Mouse (Mus musculus) liver, embryonic 16.5 days (tissue): ENCODE results near the gene Elmo1. TPM values are rescaled to one million over a fixed set of nuclear protein-coding genes. Genes with fewer than 3 reads are reported as not detected.

Source experiments
- ATAC-seq: fragments of 200-750 bp; cut with Nextera tagmentation; 2 replicates; pipeline ENCODE4 v1.8.0; 2017; ENCODE audit warnings: low read depth, mild to moderate bottlenecking, moderate number of reproducible peaks, moderate library complexity
- H3K27ac ChIP-seq: fragments of 300-500 bp; sonication (generic); 2 replicates; pipeline ENCODE4 v1.5.1; 2014; ENCODE audit warnings: mild to moderate bottlenecking, low read length
- H3K27me3 ChIP-seq: fragments of 300-500 bp; sonication (generic); 2 replicates; pipeline ENCODE4 v1.6.1; 2014; ENCODE audit warnings: low read depth, low read length, mixed read lengths; ENCODE audit not compliant: control insufficient read depth, insufficient read depth
- H3K36me3 ChIP-seq: fragments of 300-500 bp; sonication (generic); 2 replicates; pipeline ENCODE4 v1.6.1; 2014; ENCODE audit warnings: mild to moderate bottlenecking; ENCODE audit not compliant: control insufficient read depth, insufficient read depth
- H3K4me1 ChIP-seq: fragments of 300-500 bp; sonication (generic); 2 replicates; pipeline ENCODE4 v1.6.1; 2014; ENCODE audit warnings: low read depth, low read length, mixed read lengths; ENCODE audit not compliant: control insufficient read depth
- H3K4me2 ChIP-seq: fragments of 300-500 bp; sonication (generic); 2 replicates; pipeline ENCODE4 v1.6.1; 2014; ENCODE audit warnings: low read depth, low read length, mixed read lengths
- H3K4me3 ChIP-seq: fragments of 300-500 bp; sonication (generic); 2 replicates; pipeline ENCODE4 v1.5.1; 2014; ENCODE audit warnings: low read depth, mild to moderate bottlenecking, low read length
- H3K9ac ChIP-seq: fragments of 300-500 bp; sonication (generic); 2 replicates; pipeline ENCODE4 v1.6.1; 2014; ENCODE audit warnings: low read depth, low read length
- H3K9me3 ChIP-seq: fragments of 300-500 bp; sonication (generic); replicated peaks from 2 replicates; pipeline ENCODE4 v1.6.1; 2016; ENCODE audit warnings: low read length; ENCODE audit not compliant: control insufficient read depth
- WGBS: fragments of 180-500 bp; shearing (Covaris S2); extraction: QIAGEN DNeasy Blood & Tissue Kit; methylation state at CpG from one replicate; pipeline ENCODE4 v1.1.7; 2014; ENCODE audit not compliant: insufficient replicate concordance; 5-methylcytosine and 5-hydroxymethylcytosine counted together
- polyA plus RNA-seq: library from polyadenylated mRNA; unstranded; fragments of >200 nt; fragmentation: Nextera tagmentation; extraction: Ambion mirVana; gene quantifications from 2 replicates; pipeline ENCODE4 v1.2.1, GENCODE M21; 2015

Gene Elmo1
- polyA plus RNA-seq, 1 experiment from 2014 or later, result 5.8 TPM

DNA sequence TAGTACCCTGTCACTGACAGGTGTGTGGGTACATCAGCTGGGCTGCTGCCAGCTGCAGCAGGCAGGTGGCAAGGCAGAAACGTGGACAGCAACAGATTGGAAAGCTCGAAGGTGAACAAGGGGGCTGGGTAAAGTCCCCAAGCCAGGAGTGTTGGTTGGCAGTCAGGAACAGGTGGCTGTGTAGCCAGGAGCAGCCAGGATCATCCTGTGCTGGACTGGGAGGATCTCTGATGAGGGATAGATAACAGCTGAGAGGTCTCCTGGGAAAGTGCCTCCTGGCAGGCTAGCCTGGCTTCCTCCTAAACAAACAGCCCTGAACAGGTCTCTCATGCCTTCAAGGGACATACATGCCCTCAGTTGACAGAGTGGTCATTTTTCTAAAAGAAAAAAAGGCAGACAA lies 110.2 kb downstream of the Elmo1 start:
- H3K4me1 ChIP-seq, result no peaks in the 10 kb centered on the region
- H3K4me3 ChIP-seq, result no peak overlapping the region
- H3K27me3 ChIP-seq, result no peaks in the 10 kb centered on the region
- H3K27ac ChIP-seq, result no peak overlapping the region
- no peak overlapping the region for H3K9ac ChIP-seq
- 37% methylated on average over 2 of the region's 2 CpGs for WGBS
- no peaks in the 10 kb centered on the region for H3K36me3 ChIP-seq
- no peak for ATAC-seq
- no peak overlapping the region for H3K4me2 ChIP-seq
- no peaks in the 10 kb centered on the region for H3K9me3 ChIP-seq

DNA sequence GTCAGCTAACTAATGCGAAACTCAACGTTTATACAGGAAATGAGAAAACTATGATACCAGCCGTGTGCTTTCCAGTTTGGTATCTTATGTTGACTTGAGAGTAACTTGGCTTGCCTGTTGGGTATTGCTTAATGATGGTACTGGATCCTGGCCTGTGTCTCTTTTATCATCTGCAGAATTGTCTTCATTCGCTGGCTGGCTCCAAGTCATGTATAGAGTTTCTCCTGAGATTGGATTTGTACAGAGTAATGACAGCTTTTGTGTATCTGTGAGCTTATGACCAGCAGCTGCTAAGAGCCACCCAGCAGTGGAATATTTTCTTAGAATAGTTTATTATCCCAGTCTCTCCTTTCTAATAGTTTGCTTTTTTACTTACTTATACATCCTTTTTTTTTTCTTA lies 112.2 kb downstream of the Elmo1 start:
- Histone ChIP-seq H3K4me1 (no peaks in the 10 kb centered on the region), H3K4me3 (no peak overlapping the region), H3K27me3 (no peaks in the 10 kb centered on the region), H3K9me3 (no peaks in the 10 kb centered on the region), H3K9ac (no peak overlapping the region), H3K27ac (no peak overlapping the region), H3K4me2 (no peak overlapping the region), H3K36me3 (no peaks in the 10 kb centered on the region)
- WGBS, result 64% methylated on average over 4 of the region's 4 CpGs
- ATAC-seq, result no peak

DNA sequence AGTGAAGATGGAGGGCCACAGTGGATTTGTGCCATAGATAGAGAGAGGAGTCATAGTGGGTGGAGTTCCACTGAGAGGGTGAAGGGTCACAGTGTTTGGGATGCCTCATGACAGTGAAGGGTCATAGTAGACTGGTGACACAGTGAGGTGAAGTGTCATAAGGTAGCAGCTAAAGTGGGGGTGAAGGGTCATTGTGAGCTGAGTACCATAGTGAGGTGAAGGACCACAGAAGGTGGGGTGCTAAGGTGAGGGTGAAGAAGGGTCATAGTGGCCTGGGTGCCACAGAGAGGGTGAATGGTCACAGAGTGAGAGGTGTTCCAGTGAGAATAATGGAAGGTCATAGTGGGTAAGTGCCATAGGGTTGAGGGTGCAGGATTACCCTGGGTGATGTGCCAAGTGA lies 113.8 kb downstream of the Elmo1 start:
- ATAC-seq, result no peak
- Histone ChIP-seq H3K4me1 (no peaks in the 10 kb centered on the region), H3K9me3 (no peaks in the 10 kb centered on the region), H3K4me3 (no peak overlapping the region), H3K27ac (no peak overlapping the region), H3K4me2 (no peak overlapping the region), H3K36me3 (no peaks in the 10 kb centered on the region), H3K9ac (no peak overlapping the region), H3K27me3 (no peaks in the 10 kb centered on the region)

- 71% methylated on average over 12 of the region's 12 CpGs for WGBS
- Histone ChIP-seq H3K36me3 (no peaks in the 10 kb centered on the region), H3K9ac (no peak overlapping the region), H3K27me3 (no peaks in the 10 kb centered on the region), H3K27ac (no peak overlapping the region), H3K4me2 (no peak overlapping the region), H3K4me1 (no peaks in the 10 kb centered on the region), H3K4me3 (no peak overlapping the region), H3K9me3 (no peaks in the 10 kb centered on the region)
- ATAC-seq, result no peak
Measured at GRCm38 (mm10) chr13:20205007-20205745, 114.8 kb downstream of the Elmo1 start.

DNA sequence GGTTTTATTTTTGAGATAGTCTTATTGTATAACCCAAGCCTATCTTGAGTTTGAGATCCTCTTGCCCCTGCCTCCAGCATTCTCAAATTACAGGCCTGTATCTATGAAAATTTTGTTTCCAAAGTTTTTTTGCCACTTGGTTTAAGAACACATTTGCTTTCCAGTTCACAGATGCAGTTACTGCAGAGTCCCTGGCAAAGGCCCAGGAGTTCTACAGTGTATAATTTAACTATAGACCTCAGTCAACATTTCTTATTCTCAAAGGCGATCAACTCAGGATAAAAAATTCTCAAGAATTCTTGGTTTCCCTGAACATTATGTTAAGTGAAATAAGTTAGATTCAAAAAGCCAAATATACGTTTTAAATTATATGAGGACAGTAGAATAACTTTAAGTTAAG lies 115.3 kb downstream of the Elmo1 start:
- H3K4me1 ChIP-seq, result no peaks in the 10 kb centered on the region
- ATAC-seq, result no peak
- no peaks in the 10 kb centered on the region for H3K27me3 ChIP-seq
- no peak overlapping the region for H3K27ac ChIP-seq
- H3K36me3 ChIP-seq, result no peaks in the 10 kb centered on the region
- no peaks in the 10 kb centered on the region for H3K9me3 ChIP-seq
- no peak overlapping the region for H3K9ac ChIP-seq
- WGBS, result 64% methylated on average over 2 of the region's 2 CpGs
- no peak overlapping the region for H3K4me3 ChIP-seq
- no peak overlapping the region for H3K4me2 ChIP-seq

DNA sequence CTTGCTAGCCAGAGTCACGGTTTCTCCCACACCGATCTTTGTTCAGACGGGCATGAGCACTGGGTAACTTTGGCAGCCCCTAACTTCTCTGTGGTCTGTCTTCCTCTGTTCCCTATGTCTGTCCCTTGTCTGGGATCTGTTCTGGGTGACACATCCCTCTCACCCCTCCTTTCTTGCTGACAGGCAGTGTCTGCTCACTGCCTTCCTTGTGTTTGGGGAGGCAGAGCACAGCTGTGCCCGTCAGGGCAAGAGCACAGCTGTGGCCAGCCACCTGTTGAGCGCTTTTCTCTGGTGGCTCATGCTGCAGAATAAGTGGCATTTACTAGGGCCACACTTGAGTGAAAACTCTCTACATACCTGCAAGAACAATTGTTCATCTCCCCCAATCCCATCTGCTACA lies 116.7 kb downstream of the Elmo1 start:
- no peaks in the 10 kb centered on the region for H3K9me3 ChIP-seq
- H3K27me3 ChIP-seq, result no peaks in the 10 kb centered on the region
- no peaks in the 10 kb centered on the region for H3K4me1 ChIP-seq
- ATAC-seq, result 0 out of 2 replicates have a peak, but pooled peaks have one; percentile 7
- H3K27ac ChIP-seq, result no peak overlapping the region
- H3K9ac ChIP-seq, result no peak overlapping the region
- no peak overlapping the region for H3K4me2 ChIP-seq
- WGBS, result 60% methylated on average over 5 of the region's 5 CpGs
- no peaks in the 10 kb centered on the region for H3K36me3 ChIP-seq
- no peak overlapping the region for H3K4me3 ChIP-seq

DNA sequence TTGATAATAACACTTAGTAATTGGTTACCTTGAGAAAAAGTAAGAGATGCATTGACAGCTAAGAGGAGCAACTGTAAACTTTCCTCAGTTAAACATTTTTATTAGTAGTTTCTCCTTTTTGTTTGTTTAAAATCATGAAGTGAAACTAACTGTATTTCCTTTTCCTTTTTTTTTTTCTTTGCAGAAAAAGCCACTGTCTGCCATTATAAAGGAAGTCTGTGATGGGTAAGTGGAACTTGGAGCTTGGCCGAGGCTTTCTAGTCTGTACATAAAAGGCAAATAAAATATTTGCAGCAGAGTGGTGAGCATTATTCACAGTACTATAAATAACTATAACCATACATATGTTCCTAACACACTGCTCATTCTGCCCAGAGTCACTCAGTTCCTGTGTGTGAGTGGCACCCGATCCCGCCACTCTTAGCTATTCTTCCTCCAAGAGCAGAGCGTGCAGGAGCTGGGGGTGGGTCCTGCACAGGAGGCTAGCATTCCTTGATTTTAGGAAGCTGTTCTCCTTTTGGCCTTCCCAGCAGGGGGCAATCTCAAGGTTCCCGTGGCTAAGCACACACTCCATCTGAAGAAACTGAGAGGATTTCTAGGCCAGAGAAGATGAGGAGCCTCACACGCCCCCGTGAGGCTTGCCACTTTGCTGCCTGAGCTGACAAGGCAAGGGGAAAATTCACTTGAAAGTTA lies 117.7 kb downstream of the Elmo1 start:
- Histone ChIP-seq H3K27me3 (no peaks in the 10 kb centered on the region), H3K36me3 (no peaks in the 10 kb centered on the region), H3K4me3 (no peak overlapping the region), H3K27ac (no peak overlapping the region), H3K9ac (no peak overlapping the region), H3K9me3 (no peaks in the 10 kb centered on the region), H3K4me1 (no peaks in the 10 kb centered on the region), H3K4me2 (no peak overlapping the region)
- whole genome bisulfite sequencing, result 61% methylated on average over 7 of the region's 7 CpGs
- ATAC-seq, result no peak

DNA sequence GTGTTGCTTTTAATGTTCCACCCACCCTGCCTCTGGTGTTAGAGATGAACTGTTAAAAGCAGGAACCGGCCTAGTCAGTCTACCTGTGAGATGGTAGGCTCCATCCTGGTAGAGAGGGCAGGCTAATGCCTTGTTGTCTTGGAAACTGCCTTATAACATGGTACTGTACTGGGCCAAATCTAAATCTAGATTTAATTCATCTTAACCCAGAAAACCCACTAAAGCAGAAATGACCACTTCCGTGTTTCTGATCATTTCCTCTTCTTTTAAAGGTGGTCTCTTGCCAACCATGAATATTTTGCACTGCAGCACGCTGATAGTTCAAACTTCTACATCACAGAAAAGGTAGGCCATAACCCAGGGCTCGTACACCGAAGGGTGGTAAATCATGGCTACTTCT lies 118.5 kb downstream of the Elmo1 start:
- 65% methylated on average over 5 of the region's 5 CpGs for WGBS

DNA sequence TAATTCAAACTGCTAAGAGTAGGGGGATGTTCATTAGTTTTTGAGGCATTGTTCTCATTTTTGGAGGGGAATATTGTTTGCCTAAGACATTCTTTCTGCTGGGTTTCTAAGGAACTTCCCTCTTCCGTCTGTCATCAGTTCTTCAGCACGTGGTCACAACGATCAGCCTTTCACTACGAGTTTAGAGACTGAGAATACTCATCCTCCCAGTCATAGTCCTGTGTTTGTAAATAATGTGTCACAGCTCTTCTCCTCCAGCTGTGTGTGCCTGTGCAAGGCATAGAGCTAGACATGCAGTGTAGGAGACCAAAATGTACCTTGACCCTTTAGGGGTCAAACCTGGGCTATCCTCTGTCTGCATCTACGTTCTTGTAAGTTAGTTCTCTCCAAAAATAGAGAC lies 121.4 kb downstream of the Elmo1 start:
- Histone ChIP-seq H3K9me3 (no peaks in the 10 kb centered on the region), H3K36me3 (no peaks in the 10 kb centered on the region), H3K9ac (no peak overlapping the region), H3K4me3 (no peak overlapping the region), H3K27me3 (no peaks in the 10 kb centered on the region), H3K4me1 (no peaks in the 10 kb centered on the region), H3K27ac (no peak overlapping the region), H3K4me2 (no peak overlapping the region)
- 46% methylated on average over 5 of the region's 5 CpGs for WGBS
- no peak for ATAC-seq

More for the DNA sequence above, 118.5 kb downstream of the Elmo1 start:
- Histone ChIP-seq H3K27ac (no peak overlapping the region), H3K36me3 (no peaks in the 10 kb centered on the region), H3K9me3 (no peaks in the 10 kb centered on the region), H3K4me1 (no peaks in the 10 kb centered on the region), H3K4me2 (no peak overlapping the region), H3K27me3 (no peaks in the 10 kb centered on the region), H3K4me3 (no peak overlapping the region), H3K9ac (no peak overlapping the region)
- ATAC-seq, result no peak
